Mouse (Mus musculus) adipocyte (in vitro differentiated cells): ENCODE measurements around the gene Syngap1.
A peak's percentile ranks its signal among the peaks of the same experiment; 100 is the strongest.

Experiments used
- DNase-seq: peaks from one replicate; pipeline ENCODE4 v3.0.0-alpha.2; 2016; ENCODE audit warnings: low spot score

The Syngap1 gene

DNA sequence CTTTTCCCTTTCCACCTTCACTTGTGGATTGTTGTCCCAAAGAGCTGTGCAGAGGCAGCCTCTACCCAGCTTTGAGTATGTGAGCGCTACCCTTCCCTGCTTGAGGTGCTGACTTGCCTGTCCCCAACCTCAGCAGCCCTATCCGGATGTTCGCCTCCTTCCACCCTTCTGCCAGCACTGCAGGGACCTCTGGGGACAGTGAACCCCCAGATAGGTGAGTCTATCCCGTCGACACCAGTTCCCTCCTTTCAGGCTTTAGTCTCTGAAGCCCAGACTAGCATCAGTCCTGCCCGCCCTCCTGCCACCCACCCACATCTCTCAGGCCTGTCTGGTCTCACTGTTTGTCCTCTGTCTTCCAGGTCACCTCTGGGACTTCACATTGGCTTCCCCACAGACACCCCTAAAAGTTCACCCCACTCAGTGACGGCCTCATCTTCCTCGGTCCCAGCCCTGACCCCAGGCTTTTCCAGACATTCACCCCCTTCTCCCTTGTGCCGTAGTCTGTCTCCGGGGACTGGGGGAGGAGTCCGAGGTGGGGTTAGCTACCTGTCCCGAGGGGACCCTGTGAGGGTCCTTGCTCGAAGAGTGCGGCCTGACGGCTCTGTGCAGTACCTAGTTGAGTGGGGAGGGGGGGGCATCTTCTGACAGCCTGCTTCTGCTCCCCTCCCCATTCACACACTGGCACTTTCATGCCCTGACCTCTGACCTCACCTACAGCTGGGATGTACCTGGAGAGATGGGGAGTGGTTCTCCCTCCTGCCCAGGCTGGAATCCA, 3.9 kb upstream of the Syngap1 start:
- DNase-seq = no peak

DNA sequence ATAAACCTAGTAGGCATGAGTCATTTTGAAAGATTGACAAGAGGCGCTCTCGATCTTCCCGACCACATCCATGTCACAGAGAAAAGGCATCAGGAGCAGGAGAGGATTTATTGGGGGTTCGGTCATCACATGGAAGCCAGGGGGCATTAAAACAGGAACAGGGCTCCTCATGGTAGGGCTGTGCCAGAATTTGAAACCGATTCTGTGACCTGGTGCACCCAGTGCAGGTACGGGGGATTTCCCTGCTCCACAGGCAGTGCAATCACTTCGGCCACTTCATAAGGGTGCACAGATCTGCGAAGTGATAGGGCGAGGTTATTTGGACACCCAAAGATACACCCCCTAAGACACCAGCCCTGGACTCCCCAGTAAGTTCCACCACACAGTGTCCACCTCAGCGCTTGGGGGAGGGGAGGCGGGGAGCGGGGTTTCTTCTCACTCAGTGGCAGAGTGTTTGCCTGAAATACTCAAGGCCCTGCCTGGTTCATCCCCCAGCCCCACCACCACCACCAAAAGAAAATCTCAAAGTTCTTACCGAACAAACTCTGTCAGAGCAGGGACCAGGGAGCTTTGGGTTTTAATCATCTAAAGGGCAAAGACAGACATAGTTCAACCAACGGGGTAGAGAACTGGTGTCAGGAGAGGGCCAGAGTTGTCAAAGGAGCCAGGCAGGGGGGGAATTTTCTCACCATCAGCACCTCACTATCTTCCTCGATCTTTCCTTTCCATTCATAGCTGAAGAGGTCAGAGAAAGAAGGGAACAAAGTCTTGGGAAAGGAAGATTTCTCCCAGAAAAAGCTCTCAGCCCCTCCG, 3.0 kb upstream of the Syngap1 start:
- DNase-seq = no peak

DNA sequence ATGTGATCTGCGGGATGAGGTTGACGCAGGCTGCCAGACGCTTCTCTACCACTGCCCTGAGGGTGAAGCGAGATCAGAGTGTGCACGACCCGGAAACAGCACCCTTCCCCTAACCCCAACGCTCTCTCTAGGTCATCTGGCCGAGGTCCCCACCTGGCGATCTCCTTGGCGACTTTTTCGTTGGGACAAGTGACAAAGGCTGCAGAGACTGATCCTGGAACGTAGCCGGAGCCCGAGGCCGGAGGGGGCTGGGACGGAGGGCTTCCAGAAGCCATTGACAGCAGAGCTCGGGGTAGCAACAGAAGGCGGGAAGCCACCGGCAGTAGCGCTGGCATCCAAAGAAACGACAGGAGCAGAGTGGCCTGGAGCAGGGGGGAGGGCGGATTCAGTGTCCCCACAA, 2.3 kb upstream of the Syngap1 start:
- no peak for DNase-seq

- DNase-seq = peak; percentile 100
Measured at GRCm38 (mm10) chr17:26939178-26939972, 1.7 kb upstream of the Syngap1 start, which contains the start of gene Cuta. TSS of gene Cuta (minus strand) at chr17:26939569.

GRCm38 (mm10) chr17:26939973-26940300, 1.1 kb upstream of the Syngap1 start:
- DNase-seq = no peak

DNA sequence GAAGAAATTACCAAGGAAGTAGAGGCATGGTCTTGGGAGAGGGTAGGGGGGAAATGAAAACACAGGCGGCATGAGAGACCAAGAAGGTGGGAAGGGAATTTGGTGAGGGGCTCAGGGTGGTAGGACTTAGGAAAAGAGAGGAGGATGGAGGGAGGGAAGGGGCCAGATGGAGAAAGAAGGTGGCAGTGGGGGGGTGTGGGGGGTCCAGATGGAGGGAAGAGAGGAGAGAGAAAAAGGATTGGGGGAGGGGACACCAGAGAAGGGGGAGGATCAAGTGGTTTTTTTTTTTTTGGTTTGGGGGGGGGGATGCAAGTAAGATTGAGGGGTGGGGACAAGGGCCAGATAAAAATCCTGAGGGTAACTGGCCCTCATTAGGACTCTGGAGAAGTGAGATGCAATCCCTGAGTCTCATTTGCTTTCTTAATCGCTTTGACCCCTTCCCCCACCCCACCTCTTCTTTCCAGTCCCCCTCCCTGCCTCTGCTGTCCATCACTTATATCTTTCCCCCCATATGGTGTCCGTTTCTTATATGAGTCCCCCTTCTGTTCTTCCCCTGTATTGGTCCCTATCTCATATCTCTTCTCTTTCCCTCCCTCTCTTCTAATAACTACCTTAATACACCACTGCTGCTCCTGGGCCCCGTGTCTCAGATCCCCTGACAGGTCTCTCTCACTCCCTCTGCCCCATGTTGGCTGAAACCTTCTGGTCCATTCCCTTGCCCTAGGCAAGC, 953 bp downstream of the Syngap1 start:
- no peak for DNase-seq

DNA sequence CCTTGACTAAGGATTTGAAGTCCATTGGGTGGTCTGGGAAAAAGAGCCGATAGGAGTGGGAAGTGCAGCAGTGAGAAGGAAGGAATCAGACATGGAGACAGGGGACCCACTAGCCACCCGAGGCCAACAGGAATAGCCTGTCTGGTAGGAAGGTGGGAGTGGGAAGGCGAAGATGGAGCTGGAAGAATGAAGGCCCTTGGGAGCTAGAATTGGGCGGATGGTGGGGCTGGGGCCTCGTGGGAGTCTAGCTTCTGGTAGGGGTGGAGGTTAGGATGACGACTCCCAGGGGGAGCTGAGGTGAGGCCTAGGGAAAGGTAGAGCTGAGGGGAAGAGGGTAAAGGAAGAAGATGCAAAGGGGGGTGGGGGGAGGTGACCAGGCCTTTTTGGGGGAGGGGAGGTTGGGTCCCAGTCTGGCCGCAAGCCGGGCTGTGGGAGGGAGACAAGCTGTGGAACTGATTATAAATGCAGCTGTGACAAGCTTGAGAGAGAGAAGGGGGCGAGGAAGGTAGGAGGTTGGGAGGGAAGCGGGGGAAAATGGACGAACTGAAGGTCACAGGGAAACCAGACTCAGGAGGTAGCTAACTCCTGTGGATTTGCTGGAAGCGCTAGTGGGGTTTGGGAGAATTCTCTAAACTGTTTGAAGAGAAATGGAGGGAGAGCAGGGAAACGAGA, 4.9 kb downstream of the Syngap1 start:
- no peak for DNase-seq

DNA sequence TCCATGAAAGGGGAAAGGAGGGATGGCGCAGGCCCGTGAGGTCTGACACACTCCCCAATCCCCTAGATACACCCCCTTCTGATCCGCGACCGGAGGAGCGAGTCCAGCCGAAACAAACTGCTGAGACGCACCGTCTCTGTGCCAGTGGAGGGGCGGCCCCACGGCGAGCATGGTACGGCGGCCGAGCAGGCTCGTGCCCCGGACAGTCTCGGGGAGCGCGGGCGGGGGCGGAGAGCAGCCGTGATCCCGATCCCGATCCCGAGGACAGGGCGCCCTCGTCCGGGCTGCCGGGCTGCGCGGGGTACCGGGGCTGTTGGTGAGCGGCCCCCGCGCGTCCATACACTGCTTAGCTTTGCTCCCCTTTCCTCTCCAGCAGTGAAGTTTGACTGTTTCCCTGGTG, 5.5 kb downstream of the Syngap1 start:
- DNase-seq = no peak

DNA sequence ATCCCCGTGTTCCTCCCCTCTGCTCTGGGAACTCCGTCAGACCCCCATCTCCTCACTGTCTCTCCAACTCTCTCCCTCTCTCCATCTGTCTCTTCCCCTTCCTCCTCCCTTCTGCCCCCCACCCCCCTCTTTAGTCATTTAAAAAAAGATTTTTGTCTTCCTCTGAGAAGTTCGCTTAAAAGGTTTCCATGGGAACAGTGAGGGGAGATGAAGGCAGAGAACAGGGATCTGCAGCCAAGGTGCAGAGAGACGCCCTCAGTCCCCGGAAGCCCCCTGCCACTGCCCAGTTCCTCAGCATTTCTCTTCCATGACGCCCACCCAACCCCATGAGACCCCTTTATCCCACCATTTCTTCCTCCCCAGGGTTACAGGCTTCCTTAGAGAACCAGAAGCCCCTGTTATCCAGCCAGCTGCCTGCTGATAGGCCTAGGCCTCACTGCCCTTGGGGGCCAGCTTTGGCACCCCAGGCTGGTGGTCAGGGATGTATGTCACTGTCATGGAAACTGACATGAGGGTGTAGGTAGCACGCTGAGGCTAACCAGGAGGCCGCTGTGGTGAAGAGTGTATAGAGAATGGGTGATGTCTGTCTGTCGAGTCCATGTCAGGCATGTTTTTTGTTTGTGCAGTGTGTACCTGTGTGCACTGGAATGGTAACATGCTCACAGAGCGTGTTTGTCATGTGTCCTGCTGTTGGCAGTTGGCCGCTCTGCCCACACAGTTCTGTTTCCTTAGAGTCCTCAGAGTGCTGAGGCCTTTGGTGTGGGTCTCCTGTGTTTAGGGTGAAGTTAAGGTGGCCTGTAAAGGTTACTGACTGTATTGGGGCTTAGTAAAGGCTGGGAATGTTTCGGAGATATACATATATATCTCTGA, 6.4 kb downstream of the Syngap1 start:
- DNase-seq = no peak

DNA sequence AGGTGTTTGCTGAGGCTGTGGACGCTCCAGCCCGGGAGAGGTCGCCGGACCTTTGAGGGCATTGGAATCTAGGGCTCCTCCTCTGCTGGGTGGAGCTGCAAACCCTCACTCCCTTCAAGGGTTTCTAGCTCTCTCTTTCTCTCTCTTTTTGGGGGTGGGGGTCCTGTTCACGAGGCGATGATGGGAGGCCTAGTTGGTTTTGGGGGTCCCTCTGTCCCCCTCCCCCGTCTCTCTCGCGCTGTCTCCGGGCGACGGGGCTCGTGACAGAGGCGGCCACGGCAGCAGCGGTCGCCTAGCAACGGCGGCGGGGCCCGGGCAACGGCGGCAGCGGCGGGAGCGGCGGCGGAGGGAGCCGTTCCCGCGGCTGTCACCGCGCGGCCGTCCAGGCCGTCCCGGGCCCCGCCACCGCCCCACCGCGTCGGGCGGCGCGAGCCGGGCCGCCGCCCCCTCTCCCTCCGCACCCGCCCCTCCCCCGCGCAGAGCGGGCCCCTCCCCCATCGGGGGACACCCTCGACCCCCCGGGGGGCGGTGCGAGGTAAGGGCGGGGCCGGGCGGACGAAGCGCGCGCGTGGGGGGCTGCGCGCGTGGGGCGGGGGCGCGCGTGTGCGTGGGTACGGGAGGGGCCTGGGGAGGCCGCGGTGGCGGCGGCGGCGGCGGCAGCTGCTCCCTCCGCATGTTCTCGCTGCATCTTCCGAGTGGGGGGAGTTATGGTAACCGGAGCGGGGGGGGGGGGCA, 7.4 kb downstream of the Syngap1 start:
- DNase-seq = no peak

DNA sequence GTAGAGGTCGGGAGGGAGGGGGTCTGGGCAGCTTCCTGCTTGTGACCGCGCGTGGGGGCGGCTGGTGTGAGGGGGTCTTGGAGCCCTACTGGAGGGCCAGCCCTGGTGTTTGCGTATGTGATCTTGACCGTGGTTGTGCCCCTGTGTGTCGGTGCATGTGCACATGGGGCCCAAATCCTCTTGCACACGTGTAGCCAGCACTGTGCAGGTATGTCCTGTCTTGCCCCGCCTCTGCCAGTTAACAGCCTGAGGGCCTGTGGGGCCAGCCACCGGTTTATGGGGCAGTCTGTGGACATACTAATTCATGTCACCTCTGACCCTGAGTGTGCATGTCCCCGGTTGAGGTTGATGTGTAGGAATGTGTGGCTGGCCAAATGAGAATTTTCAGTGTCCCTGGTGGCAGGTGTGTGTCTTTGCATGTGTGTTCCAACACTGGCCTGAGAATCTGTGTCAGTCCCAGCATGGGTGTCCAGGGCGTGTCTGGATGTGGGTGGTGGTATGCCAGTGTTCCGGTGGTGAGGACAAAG, 8.1 kb downstream of the Syngap1 start:
- DNase-seq = no peak

DNA sequence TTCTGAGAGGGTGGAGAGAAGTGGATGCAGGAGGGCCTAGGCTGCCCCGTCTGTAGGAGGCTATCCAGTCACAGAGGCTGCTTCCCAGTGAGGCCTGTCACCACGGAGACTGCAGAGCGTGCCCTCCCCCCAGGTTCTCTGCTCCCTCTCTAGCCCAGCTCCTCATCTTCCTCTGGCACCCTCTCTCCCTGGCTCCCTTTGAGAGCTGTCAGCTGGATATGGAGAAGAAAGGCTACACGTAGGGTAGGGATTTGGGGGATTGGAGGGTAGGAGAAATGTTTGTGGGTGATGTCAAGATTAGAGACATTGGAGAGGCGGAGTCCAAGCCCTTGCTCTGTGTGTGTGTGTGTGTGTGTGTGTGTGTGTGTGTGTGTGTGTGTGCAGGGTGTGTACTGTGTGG, 8.8 kb downstream of the Syngap1 start:
- no peak for DNase-seq

DNA sequence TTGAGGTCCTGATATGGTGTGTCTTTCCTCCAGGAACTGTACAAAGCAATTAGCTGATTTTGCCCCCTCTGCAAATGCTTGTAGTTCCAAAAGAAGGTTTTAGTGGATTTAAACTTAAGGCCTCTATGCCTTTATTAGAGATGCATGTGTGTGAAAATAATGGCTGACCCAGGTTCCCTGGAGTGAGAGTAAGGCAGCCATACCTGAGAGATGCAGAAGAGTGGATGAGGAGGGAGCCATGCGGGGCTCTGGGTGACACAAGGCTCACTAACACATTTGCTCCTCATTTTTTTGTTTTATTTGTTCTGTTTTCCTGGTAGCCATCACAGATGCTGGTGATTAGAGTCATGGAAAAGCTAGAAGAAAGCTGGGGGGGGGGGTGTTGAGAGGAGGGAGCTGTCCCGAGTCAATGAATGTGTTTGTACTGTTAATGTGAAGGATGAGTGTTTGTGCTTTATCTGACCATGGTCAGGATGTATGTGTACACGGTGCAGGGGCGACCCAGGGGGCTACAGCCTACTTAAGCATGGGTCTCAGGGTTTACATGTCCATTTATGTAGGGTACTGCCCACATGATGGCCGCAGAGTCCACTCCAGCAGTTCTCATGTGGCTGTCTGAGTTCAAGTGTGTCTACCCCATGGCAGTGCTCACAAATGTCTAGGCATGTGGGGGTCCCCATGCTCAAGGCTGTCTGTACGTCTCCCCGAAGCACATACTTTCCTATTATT, 9.7 kb downstream of the Syngap1 start:
- DNase-seq = no peak

DNA sequence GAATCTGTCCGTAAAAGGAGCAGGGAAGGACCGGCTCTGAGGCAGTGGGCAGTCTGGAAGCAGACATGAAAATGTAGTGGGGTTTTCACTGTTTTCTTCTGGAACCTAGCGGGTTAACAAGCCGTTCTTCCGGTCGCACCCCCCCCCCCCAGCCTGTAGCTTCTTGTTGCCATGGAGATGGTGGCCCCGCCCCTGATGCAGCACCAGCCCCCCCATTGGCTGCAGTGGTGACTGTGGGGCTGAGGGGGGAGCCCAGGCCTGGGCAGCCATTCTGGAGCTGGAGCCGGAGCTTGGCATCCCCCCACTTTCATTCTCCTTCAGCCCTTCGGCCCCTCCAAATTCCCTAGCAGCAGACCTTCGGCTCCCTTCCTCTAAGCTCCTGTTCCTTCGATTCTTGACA, 10.4 kb downstream of the Syngap1 start:
- no peak for DNase-seq

- DNase-seq = no peak
Measured at GRCm38 (mm10) chr17:26951952-26952877, 11.2 kb downstream of the Syngap1 start.

DNA sequence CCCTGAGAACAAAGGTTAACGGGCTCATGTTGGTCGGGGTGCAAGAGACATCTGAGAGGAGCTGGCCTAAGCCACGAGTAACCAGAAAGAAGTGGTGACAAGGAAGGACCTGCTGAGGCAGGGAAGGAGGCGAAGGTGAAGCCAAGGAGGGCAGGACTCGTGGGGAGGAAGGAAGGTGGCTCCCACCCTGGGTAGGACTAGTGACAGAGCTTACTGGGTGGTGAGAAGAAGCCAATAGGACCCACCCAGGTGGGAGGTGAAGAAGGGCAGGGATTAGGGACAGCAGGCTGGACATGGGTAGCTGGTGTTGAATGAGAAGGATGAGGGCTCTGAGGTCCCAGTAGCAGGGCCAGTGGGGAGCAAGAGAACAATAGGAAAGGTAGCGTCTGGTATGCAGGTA, 12.1 kb downstream of the Syngap1 start:
- no peak for DNase-seq

GRCm38 (mm10) chr17:26953726-26954125, 12.7 kb downstream of the Syngap1 start:
- no peak for DNase-seq

DNA sequence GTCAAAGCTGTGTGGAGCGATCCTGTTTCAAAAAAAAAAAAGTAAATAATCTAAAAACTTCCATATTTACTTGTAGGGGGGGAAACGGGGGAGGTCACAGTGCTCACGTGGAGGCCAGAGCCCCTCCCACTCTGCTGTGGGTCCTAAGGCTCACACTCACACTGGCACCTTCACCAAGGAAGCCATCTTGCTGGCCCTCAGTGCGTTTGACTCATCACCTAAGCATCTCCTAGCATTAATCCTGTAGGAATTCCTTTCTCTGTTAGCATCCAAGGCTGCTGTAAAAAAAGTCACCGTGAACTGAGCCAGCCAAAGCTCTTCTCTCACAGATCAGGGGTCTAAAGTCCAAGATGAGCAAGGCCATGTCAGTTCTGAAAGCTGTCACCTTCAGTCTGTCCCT, 15.3 kb downstream of the Syngap1 start:
- DNase-seq = no peak
